Mouse (Mus musculus): ENCODE data around the gene Frmd4a.
"Not testable (repeated sequence)": the region's sequence is repeated elsewhere in the genome, so short reads cannot be mapped to it uniquely, and the experiment has no call there.

Frmd4a gene

DNA sequence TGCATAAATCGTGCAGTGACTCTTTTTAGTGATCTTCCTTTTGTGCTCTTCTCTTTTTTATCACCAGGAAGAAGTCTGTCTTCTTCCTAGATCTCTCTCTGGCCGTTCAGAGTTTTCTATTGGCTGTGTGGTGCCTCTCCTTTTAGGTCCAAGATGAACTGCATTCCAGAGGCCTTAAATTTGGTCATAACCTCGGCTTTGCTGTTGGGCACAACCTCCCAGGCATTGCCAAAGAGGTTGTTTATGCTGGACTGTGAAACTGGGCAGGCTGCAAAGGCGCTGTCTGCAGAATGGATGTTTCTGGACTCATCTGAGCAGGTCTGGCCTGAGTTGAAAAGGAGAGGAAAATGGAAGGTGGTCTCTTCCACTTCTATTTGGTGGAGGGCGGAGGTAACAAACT lies 560.8 kb downstream of the Frmd4a start:
- no peak for DNase-seq (ENCODE audit: low spot score in 2 of 2)

- DNase-seq (ENCODE audit: low spot score in 2 of 2): no peak
Measured at GRCm38 (mm10) chr2:4579357-4580068, 562.0 kb downstream of the Frmd4a start.

GRCm38 (mm10) chr2:4580666-4581065 lies 563.1 kb downstream of the Frmd4a start:
- DNase-seq (ENCODE audit: low spot score in 2 of 2): no peak

- no peak for DNase-seq (ENCODE audit: low spot score in 2 of 2)
Measured at GRCm38 (mm10) chr2:4582930-4583329, 565.4 kb downstream of the Frmd4a start.

- no peak for DNase-seq (ENCODE audit: low spot score in 2 of 2)
Measured at GRCm38 (mm10) chr2:4584252-4584651, 566.7 kb downstream of the Frmd4a start.

DNA sequence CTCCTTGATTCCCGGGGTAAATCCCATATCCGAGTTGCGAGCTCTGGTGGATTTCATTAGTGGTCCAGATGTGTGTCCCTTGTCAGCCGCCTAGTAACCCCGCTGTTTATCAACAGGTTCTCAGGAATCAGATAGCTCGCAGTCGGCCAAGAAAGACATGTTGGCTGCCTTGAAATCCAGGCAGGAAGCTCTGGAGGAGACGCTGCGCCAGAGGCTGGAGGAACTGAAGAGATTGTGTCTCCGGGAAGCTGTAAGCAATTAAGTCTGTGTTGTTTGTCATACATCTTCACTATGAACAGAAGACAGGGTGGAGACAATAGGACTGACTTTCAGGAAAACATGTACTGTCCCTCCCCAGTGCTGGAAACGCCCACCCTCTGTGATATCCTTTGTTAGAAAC lies 568.7 kb downstream of the Frmd4a start:
- no peak for DNase-seq (ENCODE audit: low spot score in 2 of 2)

GRCm38 (mm10) chr2:4587685-4588409 lies 570.3 kb downstream of the Frmd4a start:
- no peak for DNase-seq (ENCODE audit: low spot score in 2 of 2)

DNA sequence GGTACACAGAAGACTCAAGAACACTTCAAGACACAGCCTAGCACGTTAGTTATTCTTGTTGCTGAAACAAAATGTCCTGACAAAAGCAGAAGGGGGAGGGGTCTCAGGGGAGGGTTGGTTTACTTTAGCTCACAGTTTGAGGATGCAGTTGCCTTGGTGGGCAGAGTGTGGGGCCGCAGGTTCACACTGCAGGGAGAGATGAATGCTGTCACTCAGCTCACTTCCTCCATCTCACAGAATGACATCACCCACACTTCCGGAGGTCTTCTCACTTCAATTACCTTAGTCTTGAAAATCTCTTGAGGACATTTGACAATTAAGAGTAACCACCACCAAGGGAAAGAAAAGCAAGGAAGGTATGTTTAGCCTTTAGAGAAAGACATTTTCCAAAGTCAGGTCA lies 574.1 kb downstream of the Frmd4a start:
- DNase-seq (ENCODE audit: low spot score in 2 of 2): no peak

DNA sequence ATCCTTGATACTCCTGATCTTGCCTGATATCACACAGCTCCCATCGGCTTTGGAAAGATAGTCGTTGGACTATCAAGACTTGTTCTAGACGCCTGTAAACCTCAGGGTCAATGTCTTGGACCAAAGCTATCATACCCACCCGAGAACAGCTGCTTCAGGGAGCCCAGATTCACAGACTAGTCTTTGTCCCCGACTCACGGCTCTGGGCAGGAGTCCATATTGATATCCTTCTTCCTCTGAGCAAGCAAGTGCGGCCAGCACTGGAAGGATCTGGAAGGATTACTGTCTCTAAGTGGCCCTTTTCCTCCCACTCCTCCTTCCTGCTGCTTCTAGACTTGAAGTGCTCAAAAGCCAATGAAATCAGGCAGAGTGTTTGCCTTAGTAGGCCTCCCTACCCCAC lies 575.1 kb downstream of the Frmd4a start:
- no peak for DNase-seq (ENCODE audit: low spot score in 2 of 2)

DNA sequence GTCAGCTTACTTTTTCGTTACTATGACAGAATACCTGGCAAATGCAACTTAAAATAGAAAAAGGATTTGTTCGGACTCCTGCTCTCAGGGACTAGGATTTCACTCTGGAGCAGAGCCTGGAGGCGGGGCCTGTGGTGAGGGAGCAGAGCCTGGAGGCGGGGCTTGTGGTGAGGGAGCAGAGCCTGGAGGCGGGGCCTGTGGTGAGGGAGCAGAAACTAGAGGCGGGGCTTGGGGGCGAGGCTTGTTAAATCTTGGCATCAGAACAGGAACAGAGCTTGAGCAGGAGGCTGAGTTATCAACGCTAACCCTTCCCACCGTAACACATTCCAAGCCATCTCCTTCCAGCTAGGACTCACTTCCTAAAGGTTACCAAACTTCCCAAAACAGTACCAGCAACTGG lies 575.9 kb downstream of the Frmd4a start:
- DNase-seq (ENCODE audit: low spot score in 2 of 2): peak in 1 of 2 experiments; percentile 57

DNA sequence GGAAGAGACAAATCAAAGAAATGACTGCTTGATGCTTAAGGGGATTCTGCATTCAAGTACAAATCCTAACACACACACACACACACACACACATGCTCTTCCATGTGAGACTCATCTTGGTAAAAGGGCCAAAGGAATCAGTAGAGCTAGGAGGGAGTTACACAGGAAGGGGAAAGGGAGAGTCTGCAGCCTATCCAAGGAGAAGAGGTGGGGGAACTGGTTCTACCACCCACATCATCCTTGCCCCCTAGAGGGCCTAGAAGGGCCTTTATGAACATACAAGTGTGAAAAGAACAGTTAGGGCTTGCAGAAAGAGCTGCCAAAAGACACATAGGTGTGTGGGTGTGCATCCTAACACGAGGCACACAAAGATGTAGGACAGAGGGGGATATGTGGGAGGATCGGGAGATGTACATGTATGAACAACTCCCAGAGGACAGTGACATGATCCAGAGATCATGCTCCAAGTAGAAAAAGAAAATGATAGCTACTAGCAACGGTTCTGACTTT lies 576.4 kb downstream of the Frmd4a start:
- no peak for DNase-seq (ENCODE audit: low spot score in 2 of 2)

GRCm38 (mm10) chr2:4596992-4597391 lies 579.5 kb downstream of the Frmd4a start:
- DNase-seq (ENCODE audit: low spot score in 2 of 2): no peak

GRCm38 (mm10) chr2:4601034-4601890 lies 583.7 kb downstream of the Frmd4a start:
- DNase-seq (ENCODE audit: low spot score in 2 of 2): peak; percentile 22 to 62

GRCm38 (mm10) chr2:4603361-4603945 lies 585.9 kb downstream of the Frmd4a start:
- DNase-seq (ENCODE audit: low spot score in 2 of 2): no peak

DNA sequence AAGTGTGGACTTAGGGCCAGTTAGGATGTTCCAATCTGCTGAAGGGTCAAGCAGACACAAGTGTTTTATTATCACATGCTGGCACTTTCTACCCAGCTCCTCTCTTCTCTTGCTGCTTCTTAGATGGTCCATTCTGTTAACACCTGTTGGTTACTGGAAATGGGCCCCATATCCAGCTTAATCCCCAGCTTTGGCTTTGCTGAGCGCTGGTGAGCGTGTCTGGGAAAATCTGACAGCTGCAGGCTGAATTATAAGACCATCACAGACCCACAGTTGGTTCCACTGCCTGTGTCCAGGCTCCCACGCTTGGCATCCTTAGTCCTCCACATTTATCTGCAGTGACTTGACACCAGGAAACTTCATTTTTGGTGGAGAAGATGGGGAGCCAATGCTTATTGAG lies 589.0 kb downstream of the Frmd4a start:
- no peak for DNase-seq (ENCODE audit: low spot score in 2 of 2)

DNA sequence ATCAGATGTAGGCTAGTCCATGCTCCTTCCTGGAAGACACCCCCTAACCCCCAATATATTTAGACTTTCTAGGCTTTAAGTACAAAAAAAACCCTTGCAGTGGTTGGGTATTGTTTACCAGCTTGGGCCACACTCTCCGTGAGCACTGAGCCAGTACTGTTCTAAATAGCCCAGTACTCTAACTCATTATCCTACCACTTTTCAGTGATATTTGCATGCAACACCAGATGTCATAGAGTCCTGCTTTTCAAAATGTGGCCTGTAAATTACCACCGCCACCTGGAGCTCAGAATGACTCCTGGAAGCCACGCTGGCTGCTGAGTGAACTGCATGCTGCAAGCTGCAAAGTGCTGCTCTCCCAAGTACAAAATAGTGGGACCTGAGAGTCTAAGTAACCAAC lies 590.7 kb downstream of the Frmd4a start:
- DNase-seq (ENCODE audit: low spot score in 2 of 2): no peak

- no peak for DNase-seq (ENCODE audit: low spot score in 2 of 2)
Measured at GRCm38 (mm10) chr2:4609433-4609832, 591.9 kb downstream of the Frmd4a start.

DNA sequence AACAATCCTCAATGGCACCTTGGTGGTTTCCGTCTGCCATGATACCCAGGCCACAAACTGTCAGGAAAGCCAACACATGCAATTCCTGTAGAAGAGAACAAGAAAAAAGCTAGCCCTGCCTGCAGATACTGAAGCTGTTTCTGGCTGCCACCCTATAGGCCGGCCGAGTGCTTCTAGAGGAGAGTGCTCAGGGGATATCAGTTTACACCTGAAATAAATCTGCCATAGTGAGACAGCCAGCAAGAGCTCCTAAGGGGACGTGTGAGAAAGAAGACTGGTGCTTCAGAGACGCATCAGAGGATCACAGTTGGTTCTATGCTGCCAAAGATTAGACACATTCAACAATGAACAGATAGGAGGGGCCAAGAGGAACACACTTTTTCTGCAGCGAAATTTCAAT lies 593.8 kb downstream of the Frmd4a start:
- no peak for DNase-seq (ENCODE audit: low spot score in 2 of 2)

GRCm38 (mm10) chr2:4611704-4612103 lies 594.2 kb downstream of the Frmd4a start:
- DNase-seq (ENCODE audit: low spot score in 2 of 2): no peak

- DNase-seq (ENCODE audit: low spot score in 2 of 2): not testable (repeated sequence)
Measured at GRCm38 (mm10) chr2:4614276-4614929, 596.9 kb downstream of the Frmd4a start.

DNA sequence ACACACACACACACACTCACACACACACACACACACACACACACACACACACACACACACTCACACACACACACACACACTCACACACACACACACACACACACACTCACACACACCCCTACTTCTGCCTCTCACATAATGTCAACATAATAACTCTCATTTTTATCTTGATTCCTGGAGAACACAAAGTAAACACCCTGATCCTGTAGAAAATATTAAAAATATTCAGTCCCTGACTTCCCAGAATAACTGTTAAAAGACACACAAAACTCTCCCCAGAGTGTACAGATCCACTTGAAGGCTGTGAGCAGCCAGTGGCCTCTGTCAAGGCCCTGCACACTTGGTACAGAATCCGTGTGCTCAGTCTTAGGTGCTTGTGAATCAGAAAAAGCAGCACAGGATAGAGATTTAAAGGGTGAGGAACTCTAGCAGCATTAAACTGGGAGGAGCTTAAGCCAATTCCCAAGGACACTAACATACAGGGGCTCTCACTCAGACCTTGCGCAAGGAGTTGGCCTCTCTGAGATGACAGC lies 597.6 kb downstream of the Frmd4a start:
- DNase-seq (ENCODE audit: low spot score in 2 of 2): no peak
